Mouse (Mus musculus): ENCODE measurements at regions not wholly inside any gene's neighbourhood (a gene's known extent, or its start where the extent isn't known, plus 50 kb on each side); places are given as distances from the start of the nearest gene placed in this dataset.

DNA sequence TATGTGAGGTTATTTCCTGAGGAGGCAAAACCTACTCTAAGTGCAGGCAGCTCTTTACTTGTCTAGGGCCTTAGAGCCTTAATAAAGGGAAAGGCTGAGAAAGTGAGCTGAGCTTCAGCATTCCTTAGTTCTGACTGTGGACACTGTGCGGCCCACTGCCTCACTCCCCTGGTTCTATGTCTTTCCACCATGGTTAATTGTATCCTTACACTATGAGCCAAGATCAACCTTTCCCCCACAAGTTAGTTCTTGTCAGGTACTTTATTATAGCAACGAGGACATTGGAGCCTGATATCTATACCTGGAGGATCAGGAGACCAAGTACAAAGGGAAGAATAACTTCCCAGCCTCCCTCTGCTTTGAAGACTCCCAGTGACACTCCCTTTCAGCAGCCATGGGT, 101.7 kb upstream of the Tbl1xr1 start:
- no peak overlapping the region for H3K4me3 ChIP-seq
- ATAC-seq (ENCODE audit: low FRiP score, low read depth), result no peak
- no peaks in the 10 kb centered on the region for H3K36me3 ChIP-seq
- no peak overlapping the region for H3K4me2 ChIP-seq (replicated peaks)
- no peak overlapping the region for H3K9ac ChIP-seq (replicated peaks)
- H3K27ac ChIP-seq (replicated peaks), result no peak overlapping the region
- H3K27me3 ChIP-seq, result no peaks in the 10 kb centered on the region
- 89% methylated on average over 2 of the region's 2 CpGs for WGBS
- H3K4me1 ChIP-seq, result no peaks in the 10 kb centered on the region
- no peaks in the 10 kb centered on the region for H3K9me3 ChIP-seq

DNA sequence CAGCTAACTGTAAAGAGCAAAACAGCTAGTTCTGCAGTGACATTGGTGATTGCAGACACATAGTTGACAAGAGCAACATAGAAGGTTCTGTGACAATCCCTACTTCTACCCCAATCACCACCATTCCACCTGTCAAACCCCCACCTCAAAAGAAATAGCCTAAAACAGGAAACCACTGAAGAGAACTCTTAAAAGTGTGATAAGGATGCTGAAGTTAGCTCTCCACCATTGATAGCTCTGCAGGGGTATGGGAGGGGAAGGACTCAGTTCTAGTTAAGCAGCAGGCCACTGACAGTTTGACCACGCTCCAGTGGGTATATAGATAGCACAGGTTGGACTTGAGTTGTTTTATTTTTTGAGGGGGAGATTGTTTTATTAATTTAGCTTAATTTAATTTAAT, 98.7 kb upstream of the Tbl1xr1 start:
- ATAC-seq (ENCODE audit: low FRiP score, low read depth), result no peak
- Histone ChIP-seq H3K27me3 (no peaks in the 10 kb centered on the region), H3K9me3 (0 out of 2 replicates have a peak, but pooled peaks cover 5% of the 10 kb centered on the region), H3K4me3 (no peak overlapping the region), H3K36me3 (no peaks in the 10 kb centered on the region), H3K4me2 (replicated peaks) (no peak overlapping the region), H3K4me1 (no peaks in the 10 kb centered on the region), H3K9ac (replicated peaks) (no peak overlapping the region), H3K27ac (replicated peaks) (no peak overlapping the region)
- WGBS, result 88% methylated on average over 1 of the region's 1 CpGs

DNA sequence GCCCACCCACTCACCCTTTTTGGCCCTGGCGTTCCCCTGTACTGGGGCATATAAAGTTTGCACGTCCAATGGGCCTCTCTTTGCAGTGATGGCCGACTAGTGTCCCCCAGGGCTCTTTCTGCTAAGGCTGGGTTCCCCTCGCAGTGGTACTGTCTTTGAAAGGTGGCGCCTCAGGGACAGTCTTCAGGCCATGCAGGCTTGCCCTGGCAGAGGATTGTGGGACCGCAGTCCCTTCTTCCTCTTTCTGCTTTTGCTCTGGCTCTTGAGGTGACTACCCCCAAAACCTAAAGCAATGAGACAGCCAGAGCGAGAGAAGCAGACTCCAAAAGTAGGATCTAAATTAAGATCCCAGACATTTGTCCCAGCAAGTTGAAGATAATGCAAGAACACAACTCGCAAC, 93.5 kb upstream of the Tbl1xr1 start:
- Histone ChIP-seq H3K36me3 (no peaks in the 10 kb centered on the region), H3K9me3 (0 out of 2 replicates have a peak, but pooled peaks cover 5% of the 10 kb centered on the region), H3K4me1 (no peaks in the 10 kb centered on the region), H3K4me3 (no peak overlapping the region), H3K9ac (replicated peaks) (no peak overlapping the region), H3K4me2 (replicated peaks) (no peak overlapping the region), H3K27me3 (no peaks in the 10 kb centered on the region), H3K27ac (replicated peaks) (no peak overlapping the region)
- ATAC-seq (ENCODE audit: low FRiP score, low read depth), result no peak
- 87% methylated on average over 8 of the region's 8 CpGs for WGBS

DNA sequence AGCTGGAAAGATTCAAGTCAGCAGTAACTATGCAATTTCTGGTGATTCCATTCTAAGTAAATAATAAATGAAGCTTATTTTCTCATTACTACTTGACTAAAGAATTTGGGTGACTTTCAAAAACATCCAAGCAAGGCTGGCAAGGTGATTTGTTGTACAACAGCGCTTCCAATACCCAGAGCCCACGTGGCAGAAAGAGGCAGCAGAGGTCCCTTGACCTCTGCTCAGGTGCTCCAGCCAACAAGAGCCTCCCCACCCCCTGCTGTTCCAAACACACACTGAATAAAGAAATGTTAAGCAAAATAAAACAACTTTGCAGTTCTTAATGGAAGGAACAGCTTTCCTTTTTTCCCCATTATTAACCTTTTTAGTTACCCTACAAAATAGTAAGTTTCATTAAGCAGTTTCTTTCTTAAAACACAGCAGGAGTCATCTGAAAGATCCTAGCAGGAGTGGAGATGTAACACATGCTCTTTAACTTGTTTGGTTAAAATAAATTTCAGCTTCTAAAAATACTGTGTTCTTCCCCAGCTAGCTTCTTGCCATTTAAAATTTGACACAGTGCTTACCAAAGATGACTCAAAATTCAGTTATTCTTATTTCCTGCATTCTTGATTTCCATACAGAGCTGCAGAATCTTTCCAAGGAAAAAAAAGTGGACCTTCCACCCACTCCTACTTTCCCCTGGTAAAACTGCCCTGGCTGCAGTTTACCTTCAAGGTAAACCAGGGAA, 92.3 kb upstream of the Tbl1xr1 start:
- no peaks in the 10 kb centered on the region for H3K4me1 ChIP-seq
- H3K9me3 ChIP-seq, result 0 out of 2 replicates have a peak, but pooled peaks cover 5% of the 10 kb centered on the region
- no peaks in the 10 kb centered on the region for H3K27me3 ChIP-seq
- no peak overlapping the region for H3K9ac ChIP-seq (replicated peaks)
- H3K4me3 ChIP-seq, result no peak overlapping the region
- ATAC-seq (ENCODE audit: low FRiP score, low read depth), result no peak
- H3K36me3 ChIP-seq, result no peaks in the 10 kb centered on the region
- H3K4me2 ChIP-seq (replicated peaks), result no peak overlapping the region
- H3K27ac ChIP-seq (replicated peaks), result no peak overlapping the region
- WGBS, result 29% methylated on average over 2 of the region's 2 CpGs

DNA sequence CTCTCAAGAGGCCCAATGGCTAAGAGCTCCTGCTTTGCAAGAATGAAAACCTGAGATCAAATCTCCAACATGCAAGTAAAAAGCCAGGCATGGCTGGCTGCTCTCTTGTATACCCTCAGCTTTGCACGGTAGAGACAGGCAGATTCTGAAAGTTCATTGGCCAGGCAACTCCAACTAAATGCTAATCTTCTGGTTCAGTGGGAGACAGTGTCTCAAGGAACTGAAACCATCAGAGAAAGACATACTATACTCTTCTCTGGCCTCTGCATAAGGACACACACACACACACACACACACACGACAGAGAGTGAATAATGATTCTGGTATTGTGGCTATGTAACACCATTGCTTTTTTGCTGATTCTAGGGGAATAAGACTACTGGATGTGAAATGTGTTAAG, 91.6 kb upstream of the Tbl1xr1 start:
- H3K4me3 ChIP-seq, result no peak overlapping the region
- H3K9ac ChIP-seq (replicated peaks), result no peak overlapping the region
- no peaks in the 10 kb centered on the region for H3K4me1 ChIP-seq
- ATAC-seq (ENCODE audit: low FRiP score, low read depth), result no peak
- H3K9me3 ChIP-seq, result 0 out of 2 replicates have a peak, but pooled peaks cover 5% of the 10 kb centered on the region
- no peak overlapping the region for H3K27ac ChIP-seq (replicated peaks)
- H3K4me2 ChIP-seq (replicated peaks), result no peak overlapping the region
- no peaks in the 10 kb centered on the region for H3K27me3 ChIP-seq
- no peaks in the 10 kb centered on the region for H3K36me3 ChIP-seq
- WGBS, result 74% methylated on average over 2 of the region's 2 CpGs

DNA sequence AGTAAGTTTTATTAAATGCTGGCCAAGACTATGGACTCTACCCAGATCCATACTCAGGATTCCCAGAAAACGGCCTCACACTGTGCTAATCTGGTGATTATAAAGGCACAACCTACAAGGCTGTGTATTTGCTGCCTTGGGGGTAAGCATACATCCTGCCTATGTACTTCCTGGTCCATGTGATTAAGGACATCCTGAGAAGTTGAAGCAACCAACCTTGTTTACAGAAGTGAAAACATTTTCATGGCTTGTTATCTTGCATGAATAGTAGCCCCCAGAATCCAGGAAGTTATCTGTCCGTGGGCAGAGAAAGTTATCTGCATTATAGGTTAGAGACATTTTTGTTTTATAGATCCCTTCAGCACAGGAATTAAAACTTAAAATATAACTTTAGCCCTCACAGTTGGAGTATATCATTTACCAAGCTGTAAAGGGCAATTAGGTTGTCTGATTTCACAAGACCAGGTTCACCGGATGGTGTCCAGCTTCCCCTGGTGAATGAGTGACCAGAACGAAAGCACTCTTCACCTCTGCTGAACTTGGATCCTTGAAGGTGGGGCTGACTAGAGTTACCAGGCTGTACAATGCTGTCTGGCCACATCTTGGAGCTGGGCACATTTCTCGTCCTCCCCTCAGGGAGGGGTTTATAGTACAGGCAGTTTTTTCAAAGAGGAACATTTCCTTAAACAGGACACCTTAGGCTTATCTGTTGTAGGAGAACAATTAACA, 90.1 kb upstream of the Tbl1xr1 start:
- Histone ChIP-seq H3K9ac (replicated peaks) (no peak overlapping the region), H3K9me3 (0 out of 2 replicates have a peak, but pooled peaks cover 3% of the 10 kb centered on the region), H3K27ac (replicated peaks) (no peak overlapping the region), H3K27me3 (no peaks in the 10 kb centered on the region), H3K36me3 (no peaks in the 10 kb centered on the region), H3K4me3 (no peak overlapping the region), H3K4me2 (replicated peaks) (no peak overlapping the region), H3K4me1 (no peaks in the 10 kb centered on the region)
- ATAC-seq (ENCODE audit: low FRiP score, low read depth), result no peak
- 84% methylated on average over 5 of the region's 5 CpGs for WGBS

DNA sequence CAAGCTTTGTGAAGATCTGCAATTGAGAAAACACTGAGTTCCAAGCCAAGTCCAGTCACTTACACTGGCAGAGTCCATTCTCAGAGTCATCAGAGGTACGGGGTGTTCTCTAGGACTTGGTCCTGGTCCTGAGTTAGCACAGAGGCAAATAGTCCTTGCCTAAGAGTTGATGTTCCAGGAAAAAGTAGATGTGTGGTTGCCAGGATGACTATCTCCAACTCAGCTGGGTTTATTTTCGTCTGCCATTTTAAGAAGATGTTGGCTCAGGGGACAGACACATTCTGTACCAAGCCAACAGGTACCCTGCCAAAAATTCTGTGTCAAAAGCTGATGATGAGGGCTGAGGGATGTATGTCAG, 89.6 kb upstream of the Tbl1xr1 start:
- Histone ChIP-seq H3K9ac (replicated peaks) (no peak overlapping the region), H3K27ac (replicated peaks) (no peak overlapping the region), H3K36me3 (no peaks in the 10 kb centered on the region), H3K9me3 (no peaks in the 10 kb centered on the region), H3K4me1 (no peaks in the 10 kb centered on the region), H3K4me2 (replicated peaks) (no peak overlapping the region), H3K4me3 (no peak overlapping the region), H3K27me3 (no peaks in the 10 kb centered on the region)
- 93% methylated on average over 2 of the region's 2 CpGs for WGBS
- ATAC-seq (ENCODE audit: low FRiP score, low read depth), result no peak

DNA sequence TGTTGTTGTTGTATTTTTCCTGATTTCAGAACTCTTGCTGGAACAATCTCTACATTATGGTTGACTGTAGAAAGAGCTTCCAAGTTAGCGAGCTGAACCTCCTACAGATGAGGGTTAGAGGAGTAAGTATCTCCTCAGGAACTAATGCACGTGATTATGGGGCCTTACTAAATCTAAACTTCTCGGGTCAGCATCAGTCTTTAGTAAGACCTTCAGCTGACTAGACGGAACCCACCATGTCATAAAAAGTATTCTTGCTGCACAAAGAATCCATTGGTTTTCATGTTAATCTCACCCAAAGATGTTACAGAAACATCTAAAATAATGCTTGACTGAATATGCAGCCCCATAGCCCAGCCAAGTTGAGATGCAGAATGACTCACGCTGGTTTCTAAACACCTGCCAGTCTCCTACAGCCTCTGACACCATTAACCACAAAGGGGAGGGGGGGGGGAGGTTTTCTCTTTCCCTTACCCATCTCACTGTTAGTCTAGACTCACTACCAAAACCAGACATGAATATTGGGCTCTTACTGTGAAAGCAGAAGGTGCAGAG, 88.9 kb upstream of the Tbl1xr1 start:
- no peak overlapping the region for H3K9ac ChIP-seq (replicated peaks)
- H3K4me3 ChIP-seq, result no peak overlapping the region
- H3K27me3 ChIP-seq, result no peaks in the 10 kb centered on the region
- no peak for ATAC-seq (ENCODE audit: low FRiP score, low read depth)
- WGBS, result 90% methylated on average over 5 of the region's 5 CpGs
- H3K27ac ChIP-seq (replicated peaks), result no peak overlapping the region
- no peak overlapping the region for H3K4me2 ChIP-seq (replicated peaks)
- H3K36me3 ChIP-seq, result no peaks in the 10 kb centered on the region
- H3K4me1 ChIP-seq, result no peaks in the 10 kb centered on the region
- H3K9me3 ChIP-seq, result no peaks in the 10 kb centered on the region

DNA sequence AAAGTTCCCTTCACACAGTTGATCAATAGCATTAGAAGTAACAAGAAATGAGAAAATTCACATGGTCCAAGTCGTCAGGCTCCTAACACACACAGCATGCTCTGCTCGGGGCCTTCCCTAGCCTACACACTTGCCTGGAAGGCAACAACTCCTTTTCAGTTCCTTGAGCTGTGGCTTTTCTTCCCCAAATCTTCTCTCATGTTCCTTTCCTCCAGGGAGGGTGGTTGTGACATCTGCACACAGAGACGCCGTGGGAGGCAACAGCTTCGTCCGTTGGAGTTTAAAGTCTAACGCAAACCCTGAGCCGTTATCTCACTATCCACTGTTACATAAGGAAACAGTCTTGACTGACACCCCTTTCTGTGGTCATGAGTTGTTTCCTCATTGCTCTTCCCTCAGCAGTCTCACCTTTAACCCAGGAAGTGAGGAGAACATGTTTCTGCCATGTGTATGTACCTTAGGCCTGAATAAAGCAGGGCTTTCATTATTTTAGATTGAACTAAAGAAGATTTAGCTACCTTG, 88.4 kb upstream of the Tbl1xr1 start:
- Histone ChIP-seq H3K4me1 (no peaks in the 10 kb centered on the region), H3K9me3 (no peaks in the 10 kb centered on the region), H3K36me3 (no peaks in the 10 kb centered on the region), H3K9ac (replicated peaks) (no peak overlapping the region), H3K27me3 (no peaks in the 10 kb centered on the region), H3K27ac (replicated peaks) (no peak overlapping the region), H3K4me2 (replicated peaks) (no peak overlapping the region), H3K4me3 (no peak overlapping the region)
- no peak for ATAC-seq (ENCODE audit: low FRiP score, low read depth)
- 87% methylated on average over 8 of the region's 8 CpGs for WGBS

DNA sequence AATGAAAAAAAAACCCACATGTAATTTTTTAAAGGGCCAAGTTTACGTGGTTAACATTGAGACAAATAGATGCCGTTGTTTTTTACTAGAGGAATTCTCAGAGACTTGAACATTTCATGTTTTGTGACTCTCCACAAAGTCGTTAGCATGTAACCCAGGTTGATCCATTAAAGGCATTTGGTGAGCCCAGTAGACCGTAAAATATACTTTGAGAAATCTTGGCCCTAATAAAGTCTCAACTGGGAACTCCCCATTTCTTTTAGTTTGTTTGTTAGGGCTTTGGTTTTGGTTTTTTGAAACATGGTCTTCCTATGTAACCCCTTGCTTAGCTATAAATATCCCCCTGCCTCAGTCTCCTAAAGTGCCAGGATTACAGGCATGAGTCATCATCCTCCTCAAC, 85.9 kb upstream of the Tbl1xr1 start:
- no peaks in the 10 kb centered on the region for H3K27me3 ChIP-seq
- H3K4me3 ChIP-seq, result no peak overlapping the region
- no peaks in the 10 kb centered on the region for H3K4me1 ChIP-seq
- H3K9me3 ChIP-seq, result no peaks in the 10 kb centered on the region
- 82% methylated on average over 4 of the region's 4 CpGs for WGBS
- H3K9ac ChIP-seq (replicated peaks), result no peak overlapping the region
- no peaks in the 10 kb centered on the region for H3K36me3 ChIP-seq
- no peak for ATAC-seq (ENCODE audit: low FRiP score, low read depth)
- H3K27ac ChIP-seq (replicated peaks), result no peak overlapping the region
- no peak overlapping the region for H3K4me2 ChIP-seq (replicated peaks)

DNA sequence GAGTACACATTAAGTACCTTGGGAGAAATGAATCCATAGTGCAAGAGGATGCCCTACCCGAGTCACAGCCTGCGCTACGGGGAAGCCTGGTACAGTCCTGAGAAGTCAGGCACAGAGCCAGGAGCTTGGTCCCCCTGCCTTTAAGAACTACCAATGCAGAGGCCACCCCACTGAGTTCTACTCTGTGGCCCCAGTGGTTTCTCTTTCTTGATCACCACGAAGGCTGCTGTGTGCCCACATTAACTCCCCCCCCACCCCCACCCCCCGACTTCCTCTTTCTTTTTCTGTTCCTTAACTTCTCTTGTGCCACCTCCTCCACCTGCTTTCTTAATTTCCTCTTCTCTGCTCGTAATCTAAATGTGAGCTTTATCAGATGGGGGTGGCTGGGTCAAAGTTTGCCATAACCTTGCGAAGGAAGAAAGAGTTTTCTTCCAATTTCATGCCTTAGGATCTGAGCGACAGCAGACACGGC, 84.7 kb upstream of the Tbl1xr1 start:
- Histone ChIP-seq H3K27ac (replicated peaks) (no peak overlapping the region), H3K27me3 (no peaks in the 10 kb centered on the region), H3K36me3 (no peaks in the 10 kb centered on the region), H3K4me2 (replicated peaks) (no peak overlapping the region), H3K4me1 (no peaks in the 10 kb centered on the region), H3K9ac (replicated peaks) (no peak overlapping the region), H3K9me3 (no peaks in the 10 kb centered on the region), H3K4me3 (no peak overlapping the region)
- ATAC-seq (ENCODE audit: low FRiP score, low read depth), result no peak
- WGBS, result 76% methylated on average over 9 of the region's 9 CpGs

DNA sequence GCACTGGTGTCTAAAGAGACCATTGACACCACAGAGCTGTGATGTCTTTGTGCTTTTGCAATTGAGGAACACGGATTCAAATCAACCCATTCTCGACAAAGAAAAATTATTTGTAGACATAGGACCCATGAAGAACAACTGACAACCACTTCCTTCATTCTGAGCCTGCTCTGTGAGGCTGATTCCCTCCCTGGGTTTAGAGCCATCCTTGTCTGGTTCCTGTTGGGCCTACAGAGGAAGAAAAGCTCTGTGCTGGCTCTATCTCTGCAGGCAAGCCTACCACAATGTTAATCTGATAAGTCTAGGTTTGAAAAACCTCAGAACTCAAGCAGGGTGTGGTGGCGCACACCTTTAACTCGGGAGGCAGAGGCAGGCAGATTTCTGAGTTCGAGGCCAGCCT, 84.2 kb upstream of the Tbl1xr1 start:
- H3K9me3 ChIP-seq, result no peaks in the 10 kb centered on the region
- WGBS, result 91% methylated on average over 5 of the region's 5 CpGs

More for the DNA sequence above, 84.2 kb upstream of the Tbl1xr1 start:
- Histone ChIP-seq H3K4me1 (no peaks in the 10 kb centered on the region), H3K36me3 (no peaks in the 10 kb centered on the region), H3K27me3 (no peaks in the 10 kb centered on the region), H3K27ac (replicated peaks) (no peak overlapping the region), H3K4me2 (replicated peaks) (no peak overlapping the region), H3K4me3 (no peak overlapping the region), H3K9ac (replicated peaks) (no peak overlapping the region)
- ATAC-seq (ENCODE audit: low FRiP score, low read depth), result no peak
